24 mouse cellular contexts compared by ENCODE assay signal in the genomic region with DNA sequence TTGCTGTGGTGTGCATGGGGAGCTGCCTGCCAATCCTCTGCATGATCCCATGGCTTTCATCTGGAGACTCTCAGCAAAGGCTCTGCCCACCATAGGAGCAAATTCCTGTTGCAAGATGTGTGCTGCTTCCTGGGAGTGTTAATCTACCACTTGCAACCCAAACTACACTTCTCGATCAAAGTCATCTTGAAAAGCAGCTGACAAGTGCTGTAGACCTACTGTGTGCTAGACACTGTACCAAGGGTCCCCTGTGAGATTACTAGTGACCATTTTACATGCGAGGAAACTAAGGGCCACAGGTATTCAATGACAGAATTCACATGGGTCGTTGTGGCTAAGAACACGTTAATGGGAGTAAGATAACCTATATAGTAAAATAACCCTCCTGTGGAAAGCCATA.
"Had no signal": no experiment of that assay in that cellular context is flagged by ENCODE, and none has a peak within 500 bp of the region (broad histone marks: within the 10 kb centered on the region; RNA-seq: fewer than 3 reads in every experiment).

No protein-coding gene starts in this region.

- H3K4me3 ChIP-seq: heart, adult 2 months; heart, embryonic 13.5 days; heart, embryonic 15.5 days; hindbrain, embryonic 13.5 days; hindbrain, embryonic 15.5 days; kidney, embryonic 15.5 days; left cerebral cortex, adult 2 months; limb, embryonic 10.5 days; limb, embryonic 12.5 days had no signal

- H3K9me3 ChIP-seq: heart, embryonic 13.5 days; heart, embryonic 15.5 days; hindbrain, embryonic 13.5 days; hindbrain, embryonic 15.5 days; kidney, embryonic 15.5 days; limb, embryonic 10.5 days; limb, embryonic 12.5 days had no signal

- H3K4me1 ChIP-seq: hindbrain, embryonic 13.5 days; hindbrain, embryonic 15.5 days; kidney, embryonic 15.5 days; limb, embryonic 10.5 days; limb, embryonic 12.5 days had no signal

- DNase-seq: gastrocnemius, postnatal 14 days; gastrocnemius, postnatal 36 days; heart, adult 11 months; heart, adult 2 months; heart, postnatal 14 days; heart, postnatal 36 days; kidney, adult 11 months; kidney, adult 2 months; kidney, adult 9 months; kidney, postnatal 14 days; kidney, postnatal 36 days; layer of hippocampus, adult 9-11 months had no signal

- H3K27me3 ChIP-seq: heart, embryonic 13.5 days; heart, embryonic 15.5 days; hindbrain, embryonic 13.5 days; hindbrain, embryonic 15.5 days; kidney, embryonic 15.5 days; limb, embryonic 12.5 days had no signal

- H3K27ac ChIP-seq: heart, adult 2 months; heart, embryonic 13.5 days; heart, embryonic 15.5 days; hindbrain, embryonic 13.5 days; hindbrain, embryonic 15.5 days; hindbrain, postnatal 0 days; kidney, embryonic 15.5 days; kidney, postnatal 0 days; left cerebral cortex, adult 2 months; limb, embryonic 10.5 days; limb, embryonic 12.5 days had no signal

- H3K4me2 ChIP-seq: heart, embryonic 11.5 days; heart, embryonic 13.5 days; heart, embryonic 15.5 days; hindbrain, embryonic 13.5 days; hindbrain, embryonic 15.5 days; kidney, embryonic 15.5 days; limb, embryonic 12.5 days had no signal

- H3K9ac ChIP-seq: heart, embryonic 13.5 days; heart, embryonic 15.5 days; hindbrain, embryonic 13.5 days; hindbrain, embryonic 15.5 days; kidney, embryonic 15.5 days; limb, embryonic 12.5 days had no signal

- ATAC-seq: hindbrain, postnatal 0 days; intestine, embryonic 16.5 days had no signal
